ENCODE assay signal across 9 mouse cellular contexts in genomic region chr10:84388357-84389141, GRCm38 (mm10). TPM values are rescaled to one million over a fixed set of nuclear protein-coding genes. Genes with fewer than 3 reads are reported as not detected.
A peak's percentile ranks its signal among the peaks of the same experiment; 100 is the strongest.
DNase-seq lines count a peak whose midpoint lies in the region; ATAC-seq and TF ChIP-seq lines count a peak whose summit lies in the region.
"Had no signal": no experiment of that assay in that cellular context is flagged by ENCODE, and none has a peak within 500 bp of the region (broad histone marks: within the 10 kb centered on the region; RNA-seq: fewer than 3 reads in every experiment).

No protein-coding gene starts in this region.

- TF ChIP-seq CTCF in lung, embryonic 14.5 days (IDR thresholded peaks at IDR 0.05; ENCODE audit: low read depth), result 0 out of 2 replicates have a peak, but pooled peaks have one; percentile 3
- TF ChIP-seq CTCF in lung, adult 2 months (IDR thresholded peaks at IDR 0.05; ENCODE audit: insufficient read depth, low read length), result no peak

- peaks cover 41% of the 10 kb centered on the region for H3K4me1 ChIP-seq in lung, embryonic 14.5 days (ENCODE audit: insufficient read depth)
- peaks cover 11% of the 10 kb centered on the region; the same call in 1 of the 2 replicates for H3K4me1 ChIP-seq in lung, adult 2 months (ENCODE audit: control insufficient read depth, insufficient read depth, low read length)
- peaks cover 60% of the 10 kb centered on the region for H3K4me1 ChIP-seq in hindbrain, embryonic 14.5 days (replicated peaks; ENCODE audit: control insufficient read depth, insufficient read depth, low read length)
- H3K4me1 ChIP-seq in liver, embryonic 16.5 days (ENCODE audit: control insufficient read depth, low read depth, low read length), result no peaks in the 10 kb centered on the region
- H3K4me1 ChIP-seq in neural tube, embryonic 13.5 days (replicated peaks), result peaks cover 80% of the 10 kb centered on the region

- peak; percentile 66 for ATAC-seq in lung, embryonic 14.5 days (ENCODE audit: insufficient read depth)
- ATAC-seq in hindbrain, embryonic 14.5 days (ENCODE audit: low FRiP score), result no peak
- ATAC-seq in liver, embryonic 16.5 days (ENCODE audit: low read depth), result peak; percentile 24; the same call in 1 of the 2 replicates
- no peak; the same call in 1 of the 2 replicates for ATAC-seq in neural tube, embryonic 13.5 days (ENCODE audit: low read depth)
- ATAC-seq: Patski had no signal

- H3K27me3 ChIP-seq in lung, embryonic 14.5 days (ENCODE audit: insufficient read depth, low read length), result no peaks in the 10 kb centered on the region
- no peaks in the 10 kb centered on the region for H3K27me3 ChIP-seq in hindbrain, embryonic 14.5 days (ENCODE audit: control insufficient read depth, insufficient read depth, low read length)
- H3K27me3 ChIP-seq in liver, embryonic 16.5 days (ENCODE audit: control insufficient read depth, insufficient read depth, low read depth, low read length), result no peaks in the 10 kb centered on the region
- H3K27me3 ChIP-seq in neural tube, embryonic 13.5 days, result no peaks in the 10 kb centered on the region
- H3K27me3 ChIP-seq: Patski had no signal

- no peaks in the 10 kb centered on the region for H3K9me3 ChIP-seq in lung, embryonic 14.5 days (ENCODE audit: low read depth, low read length)
- no peaks in the 10 kb centered on the region for H3K9me3 ChIP-seq in hindbrain, embryonic 14.5 days (ENCODE audit: control insufficient read depth, low read length)
- H3K9me3 ChIP-seq in liver, embryonic 16.5 days (replicated peaks; ENCODE audit: control insufficient read depth, low read length), result no peaks in the 10 kb centered on the region
- no peaks in the 10 kb centered on the region for H3K9me3 ChIP-seq in neural tube, embryonic 13.5 days

- TF ChIP-seq POLR2A in lung, adult 2 months (IDR thresholded peaks at IDR 0.05; ENCODE audit: borderline replicate concordance, extremely low read depth, low read depth, low read length), result no peak

- DNase-seq in lung, embryonic 14.5 days, result peak; percentile 89
- DNase-seq in lung, adult 2 months, result no peak
- DNase-seq in gastrocnemius, adult 18-20 months (ENCODE audit: low spot score), result peak; percentile 40
- DNase-seq in hindbrain, embryonic 14.5 days (ENCODE audit: low spot score), result no peak
- no peak for DNase-seq in adrenal gland, postnatal 36 days
- no peak for DNase-seq in cerebellum, adult 8-10 months

- H3K9ac ChIP-seq in lung, embryonic 14.5 days, result no peak overlapping the region
- H3K9ac ChIP-seq in hindbrain, embryonic 14.5 days, result 0 out of 2 replicates have a peak overlapping the region, but pooled peaks have one; percentile 0
- no peak overlapping the region for H3K9ac ChIP-seq in liver, embryonic 16.5 days (ENCODE audit: low read depth, low read length)
- H3K9ac ChIP-seq in neural tube, embryonic 13.5 days, result 0 out of 2 replicates have a peak overlapping the region, but pooled peaks have one; percentile 31

- peaks cover 5% of the 10 kb centered on the region; the same call in 1 of the 2 replicates for H3K36me3 ChIP-seq in lung, embryonic 14.5 days (ENCODE audit: insufficient read depth)
- peaks cover 3% of the 10 kb centered on the region; the same call in 1 of the 2 replicates for H3K36me3 ChIP-seq in hindbrain, embryonic 14.5 days (replicated peaks; ENCODE audit: control insufficient read depth, insufficient read depth)
- no peaks in the 10 kb centered on the region for H3K36me3 ChIP-seq in liver, embryonic 16.5 days (ENCODE audit: control insufficient read depth, insufficient read depth)
- H3K36me3 ChIP-seq in neural tube, embryonic 13.5 days, result peaks cover 14% of the 10 kb centered on the region; the same call in 1 of the 2 replicates

- peak overlapping the region; percentile 37 for H3K4me2 ChIP-seq in lung, embryonic 14.5 days
- no peak overlapping the region for H3K4me2 ChIP-seq in hindbrain, embryonic 14.5 days (replicated peaks)
- no peak overlapping the region for H3K4me2 ChIP-seq in liver, embryonic 16.5 days (ENCODE audit: low read depth, low read length)
- peak overlapping the region; percentile 16; the same call in 1 of the 2 replicates for H3K4me2 ChIP-seq in neural tube, embryonic 13.5 days

- H3K4me3 ChIP-seq in lung, embryonic 14.5 days (ENCODE audit: low read depth, low read length), result no peak overlapping the region
- no peak overlapping the region for H3K4me3 ChIP-seq in lung, adult 2 months (replicated peaks; ENCODE audit: extremely low read depth, low read depth, low read length)
- no peak overlapping the region for H3K4me3 ChIP-seq in hindbrain, embryonic 14.5 days (replicated peaks; ENCODE audit: low read length)
- no peak overlapping the region for H3K4me3 ChIP-seq in liver, embryonic 16.5 days (ENCODE audit: low read depth, low read length)
- H3K4me3 ChIP-seq in neural tube, embryonic 13.5 days, result no peak overlapping the region

- H3K27ac ChIP-seq in lung, embryonic 14.5 days (ENCODE audit: low read depth), result peak overlapping the region; percentile 56
- H3K27ac ChIP-seq in hindbrain, embryonic 14.5 days, result peak overlapping the region; percentile 45; the same call in 1 of the 2 replicates
- H3K27ac ChIP-seq in liver, embryonic 16.5 days (ENCODE audit: low read length), result 0 out of 2 replicates have a peak overlapping the region, but pooled peaks have one; percentile 38
- H3K27ac ChIP-seq in neural tube, embryonic 13.5 days (replicated peaks), result peak overlapping the region; percentile 69

- 22% methylated on average over 22 of the region's 22 CpGs for WGBS in lung, embryonic 14.5 days
- 36% methylated on average over 22 of the region's 22 CpGs for WGBS in lung, adult 2 months
- WGBS in hindbrain, embryonic 14.5 days, result 25% methylated on average over 22 of the region's 22 CpGs
- 22% methylated on average over 22 of the region's 22 CpGs for WGBS in liver, embryonic 16.5 days (ENCODE audit: insufficient replicate concordance)
- 37% methylated on average over 22 of the region's 22 CpGs for WGBS in neural tube, embryonic 13.5 days

RNA-seq across cellular contexts. Expression of gene Nuak1, which starts 51.8 kb away (rescaled TPM):
- 1.5 and 1.8 TPM in 2 replicates for polyA plus RNA-seq in lung, embryonic 14.5 days (2014; fragmentation: Nextera tagmentation; extraction: Ambion mirVana)
- 19.2 and 24.3 TPM in 2 replicates for polyA plus RNA-seq in lung, adult 2 months (2012; rRNA removed)
- total RNA-seq in gastrocnemius, adult 18-20 months (2021), result 10 to 100 TPM; 25.0 to 28.4 TPM
- 4.9 TPM in 2 replicates for polyA plus RNA-seq in hindbrain, embryonic 14.5 days (2014; fragmentation: Nextera tagmentation; extraction: Ambion mirVana)
- polyA plus RNA-seq in liver, embryonic 16.5 days (2015; fragmentation: Nextera tagmentation; extraction: Ambion mirVana), result 0.13 and 0.14 TPM in 2 replicates
- 5.4 and 5.7 TPM in 2 replicates for polyA plus RNA-seq in neural tube, embryonic 13.5 days (2015; fragmentation: Nextera tagmentation; extraction: Ambion mirVana)
- 1 to 10 TPM; 5.6 to 7.7 TPM for total RNA-seq in adrenal gland, postnatal 36 days (2021)

Comparison
In these comparisons a context has a peak if more than half of its experiments do, and no peak if none do; other contexts are left out.
1. DNase-seq: peak in lung, embryonic 14.5 days (single experiment) and gastrocnemius, adult 18-20 months (single experiment); none in lung, adult 2 months (single experiment), hindbrain, embryonic 14.5 days (single experiment), adrenal gland, postnatal 36 days (0 of 2) and cerebellum, adult 8-10 months (single experiment).
2. ATAC-seq: peak in lung, embryonic 14.5 days (single experiment) and liver, embryonic 16.5 days (single experiment); none in hindbrain, embryonic 14.5 days (single experiment) and neural tube, embryonic 13.5 days (single experiment).
3. H3K4me2 ChIP-seq: peak in lung, embryonic 14.5 days (single experiment) and neural tube, embryonic 13.5 days (single experiment); none in hindbrain, embryonic 14.5 days (single experiment) and liver, embryonic 16.5 days (single experiment).
4. H3K9ac ChIP-seq: peak in hindbrain, embryonic 14.5 days (single experiment) and neural tube, embryonic 13.5 days (single experiment); none in lung, embryonic 14.5 days (single experiment) and liver, embryonic 16.5 days (single experiment).
5. Peak in every context shown above with its lines, with median percentiles within 50 percentile points of each other: H3K27ac ChIP-seq.